Comparison of ENCODE assay signal across 7 mouse cellular contexts in the genomic region with DNA sequence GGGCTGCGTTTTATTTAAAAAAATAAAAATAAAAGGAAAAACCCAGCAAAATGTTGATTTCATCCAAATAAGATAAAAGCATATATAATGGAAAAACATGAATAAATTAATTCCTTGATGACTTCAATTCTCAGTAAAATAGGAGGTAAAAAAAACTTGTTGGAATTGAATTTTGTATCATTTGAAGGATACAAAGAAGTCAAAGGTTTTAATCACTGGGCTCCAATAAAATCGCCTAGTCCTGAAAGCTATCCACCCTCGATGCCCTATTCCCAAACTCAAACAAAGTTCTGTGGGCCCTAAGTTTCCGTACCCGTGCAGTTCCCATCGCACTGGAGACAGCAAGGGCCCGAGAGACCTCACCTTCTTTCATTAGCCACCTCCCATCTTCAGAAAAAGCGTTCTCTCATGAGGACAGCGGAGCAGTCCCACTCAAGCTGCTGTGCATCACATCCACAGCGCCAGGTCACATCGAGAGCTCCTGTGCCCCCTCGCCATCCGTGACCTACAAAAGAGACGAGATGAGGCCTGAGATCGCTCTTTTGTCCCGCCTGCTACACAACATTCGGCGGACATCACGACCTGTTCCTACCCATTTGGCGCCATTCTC. TPM values are rescaled to one million over a fixed set of nuclear protein-coding genes. Genes with fewer than 3 reads are reported as not detected.
DNase-seq lines count a peak whose midpoint lies in the region; ATAC-seq and TF ChIP-seq lines count a peak whose summit lies in the region.

No protein-coding gene starts in this region.

- peak overlapping the region; percentile 52 for H3K27ac ChIP-seq in embryonic fibroblast, embryonic 13.5 days (ENCODE audit: insufficient read depth, low read length)
- peak overlapping the region; percentile 78 for H3K27ac ChIP-seq in limb, embryonic 11.5 days (replicated peaks; ENCODE audit: low read depth, low read length)

- no peaks in the 10 kb centered on the region for H3K27me3 ChIP-seq in limb, embryonic 11.5 days (ENCODE audit: control insufficient read depth, insufficient read depth, low read length)

- TF ChIP-seq CTCF in embryonic fibroblast, embryonic 13.5 days (IDR thresholded peaks at IDR 0.05; ENCODE audit: borderline replicate concordance, insufficient read depth, low read length) = no peak

- H3K4me3 ChIP-seq in embryonic fibroblast, embryonic 13.5 days (ENCODE audit: insufficient read depth, low read length) = peak overlapping the region; percentile 63
- peak overlapping the region; percentile 58 for H3K4me3 ChIP-seq in limb, embryonic 11.5 days (ENCODE audit: low read depth, low read length)

- ATAC-seq in limb, embryonic 11.5 days (ENCODE audit: insufficient number of reproducible peaks, low FRiP score, low TSS enrichment, low read depth) = 0 out of 2 replicates have a peak, but pooled peaks have one; percentile 10
- peak; percentile 4; the same call in 1 of the 2 replicates for ATAC-seq in neutrophil, adult 5-6 weeks (ENCODE audit: extremely low read depth, insufficient number of reproducible peaks, low FRiP score, poor library complexity, severe bottlenecking)

- peak overlapping the region; percentile 88 for H3K4me2 ChIP-seq in limb, embryonic 11.5 days (ENCODE audit: low read depth, severe bottlenecking)

- H3K36me3 ChIP-seq in limb, embryonic 11.5 days (ENCODE audit: control insufficient read depth, insufficient read depth, low read length) = peaks cover 16% of the 10 kb centered on the region

- H3K9me3 ChIP-seq in limb, embryonic 11.5 days (ENCODE audit: control insufficient read depth, low read length) = no peaks in the 10 kb centered on the region

- WGBS in limb, embryonic 11.5 days = 0% methylated on average over 20 of the region's 20 CpGs

- no peak for TF ChIP-seq POLR2A in embryonic fibroblast, embryonic 13.5 days (IDR thresholded peaks at IDR 0.05; ENCODE audit: low read depth, low read length)

- H3K4me1 ChIP-seq in embryonic fibroblast, embryonic 13.5 days (ENCODE audit: control insufficient read depth, insufficient read depth, low read length) = no peaks in the 10 kb centered on the region; the same call in 1 of the 2 replicates
- H3K4me1 ChIP-seq in limb, embryonic 11.5 days (ENCODE audit: control insufficient read depth, insufficient read depth, low read length) = peaks cover 15% of the 10 kb centered on the region

- peak overlapping the region; percentile 90 for H3K9ac ChIP-seq in limb, embryonic 11.5 days (ENCODE audit: low read length)

- peak; percentile 8 for DNase-seq in right cerebral cortex, postnatal 14 days
- DNase-seq in right cerebral cortex, postnatal 36 days (ENCODE audit: low spot score in 2 of 2) = no peak
- DNase-seq in limb, embryonic 11.5 days (ENCODE audit: low spot score) = no peak
- DNase-seq in frontal cortex, postnatal 36 days (ENCODE audit: low spot score in 2 of 2) = no peak
- no peak for DNase-seq in adrenal gland, postnatal 25 days

RNA-seq across cellular contexts. Expression of a gene that starts 12.8 kb away (rescaled TPM):
- polyA plus RNA-seq in embryonic fibroblast, embryonic 13.5 days (2011; ENCODE audit: insufficient read length, low read depth, missing spikeins) = 314 and 338 TPM in 2 replicates
- 136 and 149 TPM in 2 replicates for polyA plus RNA-seq in limb, embryonic 11.5 days (2014; fragmentation: Nextera tagmentation; extraction: Ambion mirVana)
- total RNA-seq in neutrophil, adult 5-6 weeks (2017) = 90.9 and 98.6 TPM in 2 replicates
- total RNA-seq in adrenal gland, postnatal 25 days (2021) = 156 and 198 TPM in 2 replicates
